Mouse (Mus musculus) megakaryocyte, embryonic 14.5 days (primary cell): Measurements from ENCODE around the gene Abca7.

Experiments
- FLI1 ChIP-seq: IDR thresholded peaks from 2 replicates; pipeline ENCODE4 v1.6.1; 2012; ENCODE audit warnings: low read length, inconsistent platforms, mixed read lengths
- GATA1 ChIP-seq: IDR thresholded peaks from 3 replicates; pipeline ENCODE4 v1.6.1; 2012; ENCODE audit warnings: mixed read lengths, low read length, inconsistent platforms, borderline replicate concordance

- TF ChIP-seq GATA1 (no peak), FLI1 (no peak)
Measured at GRCm38 (mm10) chr10:80044087-80044486, 47.8 kb downstream of the Abca7 start.
